Mouse (Mus musculus) cerebellum, adult 2 months (tissue): ENCODE measurements around the gene Cend1. TPM values are rescaled to one million over a fixed set of nuclear protein-coding genes. Genes with fewer than 3 reads are reported as not detected.

Experiments used
- DNase-seq, 2 experiments: peaks; one replicate each; pipeline ENCODE4 v3.0.0; 2021
- H3K27ac ChIP-seq: fragments of 200-500 bp; 2 replicates; pipeline ENCODE4 v1.5.1; 2012; ENCODE audit warnings: low read length, control low read depth, inconsistent platforms; ENCODE audit not compliant: insufficient read depth
- H3K27me3 ChIP-seq: fragments of 200-500 bp; 2 replicates; pipeline ENCODE4 v1.6.1; 2012; ENCODE audit warnings: inconsistent platforms, mild to moderate bottlenecking, low read length, moderate library complexity; ENCODE audit not compliant: control insufficient read depth, insufficient read depth
- H3K4me1 ChIP-seq: fragments of 200-500 bp; 2 replicates; pipeline ENCODE4 v1.6.1; 2011; ENCODE audit warnings: low read length; ENCODE audit not compliant: control insufficient read depth, insufficient read depth
- H3K4me3 ChIP-seq: fragments of 200-500 bp; replicated peaks from 2 replicates; pipeline ENCODE3; 2011; ENCODE audit warnings: mild to moderate bottlenecking, low read depth, low read length, control low read depth; ENCODE audit not compliant: insufficient read depth
- CTCF ChIP-seq: fragments of 200-500 bp; IDR thresholded peaks from 2 replicates; pipeline ENCODE4 v1.5.1; 2011; ENCODE audit warnings: low read depth, mild to moderate bottlenecking, control low read depth, low read length, moderate library complexity, borderline replicate concordance; ENCODE audit not compliant: insufficient read depth
- POLR2A ChIP-seq: fragments of 200-500 bp; IDR thresholded peaks from 2 replicates; pipeline ENCODE4 v1.6.1; 2011; ENCODE audit warnings: low read length, control low read depth, borderline replicate concordance; ENCODE audit not compliant: insufficient read depth
- WGBS: fragments of 180-500 bp; shearing (Covaris S2); methylation state at CpG from one replicate; pipeline ENCODE4 v1.1.7; 2018; 5-methylcytosine and 5-hydroxymethylcytosine counted together
- polyA plus RNA-seq: library from polyadenylated mRNA; depleted of rRNA; stranded (reverse); fragments of >200 nt; gene quantifications from 2 replicates; pipeline ENCODE4 v1.2.3, GENCODE M21; 2012; rRNA removed

The Cend1 gene
- 375 and 402 TPM in 2 replicates for polyA plus RNA-seq

DNA sequence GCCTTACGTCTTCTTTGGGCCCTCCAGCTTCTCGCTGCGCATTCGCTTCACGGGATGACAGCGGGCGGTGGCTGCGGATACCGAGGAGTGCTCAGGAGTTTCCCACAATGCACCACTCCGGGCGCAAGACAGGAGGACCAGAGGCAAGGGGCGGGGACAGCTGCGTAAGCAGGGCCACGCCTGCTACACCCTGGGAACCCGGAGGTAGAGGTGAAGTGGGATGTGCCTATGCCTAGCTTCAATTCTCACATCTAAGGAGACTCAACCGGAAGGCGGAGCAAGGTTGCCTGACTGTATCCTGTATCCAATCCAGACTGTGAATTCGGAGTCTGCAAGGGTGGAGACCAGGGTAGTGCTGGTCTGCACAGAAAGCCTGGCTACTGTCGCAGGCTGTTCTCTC lies at the start of gene Cend1:
Cend1 (minus strand) TSS at position 182 of the 400 bp plus-strand sequence.
- peak within 1 kb of the TSS; percentile 95 for H3K27ac ChIP-seq
- DNase-seq, result peak; percentile 93 to 96
- 2% methylated on average over 19 of the region's 19 CpGs for WGBS
- no peaks in the 10 kb centered on the region for H3K27me3 ChIP-seq
- peaks cover 31% of the 10 kb centered on the region for H3K4me1 ChIP-seq
- peak within 1 kb of the TSS; percentile 78 for H3K4me3 ChIP-seq
- TF ChIP-seq POLR2A (peak; percentile 87), CTCF (no peak)

GRCm38 (mm10) chr7:141478270-141478748 lies 49.0 kb upstream of the Cend1 start:
- no peak for DNase-seq
- Histone ChIP-seq H3K27ac (no peak overlapping the region), H3K27me3 (no peaks in the 10 kb centered on the region), H3K4me3 (no peak overlapping the region), H3K4me1 (peaks cover 8% of the 10 kb centered on the region)
- 46% methylated on average over 5 of the region's 5 CpGs for WGBS
- no peak for TF ChIP-seq CTCF
- no peak for TF ChIP-seq POLR2A

DNA sequence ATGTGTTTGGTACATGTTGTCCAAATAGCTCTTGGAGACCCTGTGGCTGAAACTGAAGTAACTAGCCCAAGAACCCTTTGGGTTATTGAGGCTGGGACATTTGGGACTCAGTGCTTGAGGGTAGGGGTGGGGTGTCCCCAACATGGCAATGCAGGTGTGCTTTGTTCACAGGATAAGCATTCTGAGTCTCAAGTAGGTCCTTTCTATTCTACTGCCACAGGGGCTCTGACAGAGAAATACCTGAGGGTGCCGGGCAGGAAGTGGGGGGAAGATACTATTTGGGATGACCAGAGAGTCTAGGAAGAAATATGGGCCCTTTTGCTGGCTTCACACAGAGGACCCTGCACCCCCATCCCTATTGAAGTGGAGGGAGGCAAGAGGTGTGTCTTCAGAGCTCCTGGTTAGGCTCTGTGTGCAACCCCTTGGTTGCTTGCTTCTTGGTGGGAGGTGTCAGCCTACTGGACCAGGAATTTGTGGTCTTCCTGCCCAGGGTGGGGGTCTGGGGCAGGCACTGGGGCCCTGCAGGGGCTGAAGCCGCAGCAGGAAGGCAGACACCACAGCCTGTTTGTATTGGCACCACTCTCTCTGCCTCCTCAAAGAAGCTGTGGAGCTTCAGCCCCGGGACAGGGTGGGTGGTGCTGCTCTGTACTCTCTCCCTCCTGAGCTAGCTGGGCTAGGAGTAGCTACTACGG lies 48.4 kb upstream of the Cend1 start:
- WGBS, result 57% methylated on average over 4 of the region's 4 CpGs
- Histone ChIP-seq H3K4me3 (no peak overlapping the region), H3K27ac (no peak overlapping the region), H3K4me1 (peaks cover 8% of the 10 kb centered on the region), H3K27me3 (no peaks in the 10 kb centered on the region)
- TF ChIP-seq CTCF (no peak), POLR2A (no peak)
- no peak for DNase-seq

DNA sequence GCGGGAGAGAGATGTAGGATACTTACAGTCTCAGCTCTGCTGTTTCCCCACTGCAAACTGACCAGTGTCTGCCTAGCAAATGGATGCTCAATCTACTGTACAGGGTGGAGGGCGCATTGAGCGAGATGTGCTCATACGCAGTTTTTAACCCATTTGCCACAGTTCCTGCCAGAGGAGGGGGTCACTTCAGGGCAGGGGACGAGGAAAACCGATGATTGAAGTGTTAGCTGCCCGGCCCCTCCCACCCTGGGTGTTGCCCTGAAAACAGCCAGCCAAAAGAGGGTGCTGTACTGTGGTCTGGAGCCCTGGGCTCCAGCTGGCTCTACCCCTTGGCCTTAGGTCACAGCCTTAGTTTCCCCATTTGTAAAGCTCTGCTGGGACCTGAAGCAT lies 47.7 kb upstream of the Cend1 start:
- peaks cover 8% of the 10 kb centered on the region for H3K4me1 ChIP-seq
- DNase-seq, result no peak
- H3K4me3 ChIP-seq, result no peak overlapping the region
- H3K27ac ChIP-seq, result peak overlapping the region; percentile 41
- H3K27me3 ChIP-seq, result no peaks in the 10 kb centered on the region
- 14% methylated on average over 7 of the region's 7 CpGs for WGBS
- TF ChIP-seq CTCF, result no peak
- no peak for TF ChIP-seq POLR2A

DNA sequence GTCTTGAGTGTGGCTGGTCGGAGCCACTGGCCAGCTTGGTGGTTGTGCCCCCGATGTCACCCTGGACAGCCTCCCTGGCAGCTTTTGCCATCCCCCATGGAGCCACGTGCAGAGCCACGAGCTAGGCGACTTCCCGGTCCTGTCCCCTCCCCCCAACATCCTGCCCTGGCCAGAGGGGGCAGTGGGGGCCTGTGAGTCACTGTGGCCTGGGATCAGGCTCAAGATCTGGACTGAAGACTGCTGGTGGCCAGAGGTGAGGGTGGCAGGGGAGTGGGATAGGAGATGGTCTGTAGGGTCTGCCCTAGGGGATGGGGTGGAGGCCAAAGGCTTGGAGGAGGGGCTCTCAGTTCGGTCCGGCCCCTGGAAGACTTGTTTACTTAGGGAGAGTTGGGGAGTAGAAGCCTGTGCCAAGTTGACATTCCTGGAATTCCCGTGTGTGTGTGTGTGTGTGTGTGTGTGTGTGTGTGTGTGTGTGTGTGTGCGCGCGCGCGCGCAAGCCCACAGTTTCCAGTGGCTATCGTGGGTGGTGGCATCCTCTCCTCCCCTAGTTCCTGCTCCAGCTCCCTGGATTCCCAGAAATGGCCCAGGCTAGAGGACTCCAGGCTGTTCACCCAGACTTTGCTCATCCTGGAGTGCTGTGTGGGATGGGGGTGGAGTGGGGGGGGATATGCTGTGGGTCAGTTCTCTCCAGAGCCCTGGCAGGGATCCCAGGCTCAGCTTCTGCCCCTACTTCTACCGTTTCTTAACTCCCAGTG lies 47.1 kb upstream of the Cend1 start:
- Histone ChIP-seq H3K4me3 (peak overlapping the region; percentile 19), H3K4me1 (peaks cover 8% of the 10 kb centered on the region), H3K27ac (peak overlapping the region; percentile 41), H3K27me3 (no peaks in the 10 kb centered on the region)
- WGBS, result 2% methylated on average over 17 of the region's 17 CpGs
- DNase-seq, result peak in 1 of 2 experiments; percentile 54
- TF ChIP-seq CTCF (no peak), POLR2A (no peak)

DNA sequence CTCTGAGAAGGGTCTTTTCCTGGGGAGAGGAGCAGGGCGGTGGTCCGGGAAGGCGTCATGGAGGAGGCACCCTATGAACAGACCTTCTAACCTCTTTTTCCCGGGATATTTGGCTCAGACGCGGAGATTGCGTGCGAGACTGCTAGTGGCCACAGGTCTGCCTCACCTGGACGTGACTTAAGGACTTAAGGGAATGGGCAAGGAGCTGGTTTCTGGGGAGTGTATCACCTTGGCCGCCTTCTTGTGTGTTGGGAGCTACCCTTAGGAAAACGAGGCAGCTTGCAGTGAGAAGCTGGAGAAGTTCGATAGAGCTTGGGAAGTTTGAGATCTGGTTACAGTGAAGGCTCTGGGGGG lies 46.5 kb upstream of the Cend1 start:
- no peak for DNase-seq
- Histone ChIP-seq H3K27ac (peak overlapping the region; percentile 41; the same call in 1 of the 2 replicates), H3K4me1 (peaks cover 8% of the 10 kb centered on the region), H3K4me3 (peak overlapping the region; percentile 68), H3K27me3 (no peaks in the 10 kb centered on the region)
- 4% methylated on average over 12 of the region's 12 CpGs for WGBS
- TF ChIP-seq CTCF (no peak), POLR2A (no peak)

DNA sequence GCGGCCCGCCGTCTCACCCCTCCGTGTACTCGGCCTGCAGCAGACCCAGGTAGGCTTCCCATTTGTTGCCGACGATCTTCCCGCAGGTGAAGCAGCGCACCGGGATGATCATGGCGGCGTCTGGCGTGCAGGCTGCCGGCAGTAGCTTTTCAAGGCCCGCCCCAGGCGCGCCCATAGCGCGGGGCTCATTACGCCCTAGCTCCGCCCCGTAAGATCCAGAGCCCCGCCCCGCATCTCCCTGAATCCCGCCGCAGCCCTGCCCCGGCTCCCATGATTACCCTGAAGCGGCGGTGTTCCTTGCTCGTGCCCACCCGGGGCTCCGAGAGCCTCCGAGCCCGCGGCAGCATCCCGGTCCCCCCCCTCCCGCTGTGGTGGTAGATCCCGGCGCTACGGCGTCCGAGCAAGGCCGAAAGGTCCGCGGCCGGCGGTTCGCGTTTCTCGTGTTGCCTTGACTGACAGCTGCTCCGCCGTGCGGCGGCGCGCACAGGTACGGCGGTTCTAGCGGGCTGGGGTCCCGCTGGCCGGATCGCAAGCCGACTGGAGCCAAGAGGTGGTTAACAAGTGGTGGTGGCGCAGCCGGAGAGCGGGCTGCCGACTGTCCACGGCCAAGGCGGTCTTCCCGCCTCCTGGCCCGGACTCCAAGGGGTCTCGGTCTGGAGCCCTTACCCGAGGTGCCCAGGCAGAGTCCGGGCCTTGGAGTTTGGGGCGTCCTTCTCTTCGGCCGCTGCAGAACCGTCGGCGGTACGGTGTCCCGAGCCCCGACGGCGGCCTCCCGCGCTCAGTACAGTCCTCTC lies 45.9 kb upstream of the Cend1 start, which contains the start of the genes Polr2l and Tspan4:
Polr2l (minus strand) TSS at position 122 of the 794 bp plus-strand sequence.
Tspan4 (plus strand) TSS at position 230 of the 794 bp plus-strand sequence.
- Histone ChIP-seq H3K4me3 (peak within 1 kb of the TSS; percentile 68), H3K27ac (peak within 1 kb of the TSS; percentile 86), H3K27me3 (no peaks in the 10 kb centered on the region), H3K4me1 (peaks cover 8% of the 10 kb centered on the region)
- WGBS, result under 1% methylated on average over 87 of the region's 87 CpGs
- DNase-seq, result peak; percentile 86 to 93
- TF ChIP-seq POLR2A (peak; percentile 80), CTCF (no peak)
